Mouse (Mus musculus) ES-Bruce4 (cell line): ENCODE results near the gene 9330159F19Rik.

ENCODE experiments used
- CTCF ChIP-seq: IDR thresholded peaks from one replicate; pipeline ENCODE4 v1.8.1; 2011; ENCODE audit warnings: low read depth, low read length
- EP300 ChIP-seq: IDR thresholded peaks from 2 replicates; pipeline ENCODE4 v1.6.1; 2011; ENCODE audit warnings: low read depth, low read length; ENCODE audit not compliant: insufficient read depth
- POLR2A ChIP-seq: IDR thresholded peaks from one replicate; pipeline ENCODE4 v1.8.1; 2011; ENCODE audit warnings: low read length; ENCODE audit not compliant: insufficient read depth

- TF ChIP-seq EP300 (no peak), POLR2A (no peak), CTCF (no peak)
These were observed 2.2 kb downstream of the 9330159F19Rik start for GRCm38 (mm10) chr10:29213534-29214100.
